Mouse (Mus musculus) neural tube, embryonic 11.5 days (tissue): ENCODE measurements around the gene Dusp15. TPM values are rescaled to one million over a fixed set of nuclear protein-coding genes. Genes with fewer than 3 reads are reported as not detected.

Experiments used
- ATAC-seq: fragments of 200-750 bp; cut with Nextera tagmentation; 2 replicates; pipeline ENCODE4 v1.8.0; 2017; ENCODE audit warnings: moderate number of reproducible peaks, mild to moderate bottlenecking, moderate TSS enrichment, moderate library complexity; ENCODE audit not compliant: insufficient read depth, low FRiP score, low TSS enrichment
- DNase-seq: peaks from one replicate; pipeline ENCODE4 v3.0.0-alpha.2; 2015; ENCODE audit warnings: low spot score
- H3K27ac ChIP-seq: fragments of 300-500 bp; sonication (generic); 2 replicates; pipeline ENCODE4 v1.5.1; 2014; ENCODE audit warnings: low read depth, mild to moderate bottlenecking, low read length
- H3K27me3 ChIP-seq: fragments of 300-500 bp; sonication (generic); 2 replicates; pipeline ENCODE4 v1.6.1; 2014; ENCODE audit warnings: mild to moderate bottlenecking, low read length, mixed read lengths; ENCODE audit not compliant: control insufficient read depth, insufficient read depth
- H3K36me3 ChIP-seq: fragments of 300-500 bp; sonication (generic); 2 replicates; pipeline ENCODE4 v1.6.1; 2014; ENCODE audit warnings: mild to moderate bottlenecking, low read length, moderate library complexity, mixed read lengths; ENCODE audit not compliant: control insufficient read depth, insufficient read depth
- H3K4me1 ChIP-seq: fragments of 300-500 bp; sonication (generic); 2 replicates; pipeline ENCODE4 v1.6.1; 2014; ENCODE audit warnings: low read length, mixed read lengths; ENCODE audit not compliant: control insufficient read depth, insufficient read depth
- H3K4me2 ChIP-seq: fragments of 300-500 bp; sonication (generic); 2 replicates; pipeline ENCODE4 v1.6.1; 2014; ENCODE audit warnings: low read depth, mild to moderate bottlenecking, moderate library complexity
- H3K4me3 ChIP-seq: fragments of 300-500 bp; sonication (generic); 2 replicates; pipeline ENCODE4 v1.5.1; 2014; ENCODE audit warnings: low read depth, low read length
- H3K9ac ChIP-seq: fragments of 300-500 bp; sonication (generic); 2 replicates; pipeline ENCODE4 v1.6.1; 2014; ENCODE audit warnings: mild to moderate bottlenecking, low read length
- H3K9me3 ChIP-seq: fragments of 300-500 bp; sonication (generic); 2 replicates; pipeline ENCODE4 v1.6.1; 2016; ENCODE audit warnings: low read length; ENCODE audit not compliant: control insufficient read depth
- WGBS: fragments of 180-500 bp; shearing (Covaris S2); extraction: QIAGEN DNeasy Blood & Tissue Kit; methylation state at CpG from one replicate; pipeline ENCODE4 v1.1.7; 2014; 5-methylcytosine and 5-hydroxymethylcytosine counted together
- polyA plus RNA-seq: library from polyadenylated mRNA; unstranded; fragments of >200 nt; fragmentation: Nextera tagmentation; extraction: Ambion mirVana; gene quantifications from 2 replicates; pipeline ENCODE4 v1.2.1, GENCODE M21; 2014

The Dusp15 gene
- polyA plus RNA-seq, 1 experiment from 2014 or later, result 1.4 TPM

GRCm38 (mm10) chr2:152914310-152915120 lies 37.0 kb downstream of the Dusp15 start:
- Histone ChIP-seq H3K4me3 (peak overlapping the region; percentile 2; the same call in 1 of the 2 replicates), H3K4me2 (peak overlapping the region; percentile 26), H3K9me3 (no peaks in the 10 kb centered on the region), H3K36me3 (no peaks in the 10 kb centered on the region), H3K4me1 (peaks cover 7% of the 10 kb centered on the region; the same call in 1 of the 2 replicates), H3K9ac (peak overlapping the region; percentile 26; the same call in 1 of the 2 replicates), H3K27ac (no peak overlapping the region), H3K27me3 (peaks cover 17% of the 10 kb centered on the region)
- ATAC-seq (peak; percentile 71), DNase-seq (peak; percentile 88)
- WGBS, result 4% methylated on average over 15 of the region's 18 CpGs

- Histone ChIP-seq H3K4me1 (peaks cover 7% of the 10 kb centered on the region; the same call in 1 of the 2 replicates), H3K36me3 (no peaks in the 10 kb centered on the region), H3K4me3 (no peak overlapping the region), H3K4me2 (no peak overlapping the region), H3K9ac (no peak overlapping the region), H3K27ac (no peak overlapping the region), H3K9me3 (no peaks in the 10 kb centered on the region), H3K27me3 (peaks cover 17% of the 10 kb centered on the region)
- DNase-seq (no peak), ATAC-seq (no peak)
- WGBS, result 33% methylated on average over 7 of the region's 7 CpGs
These were observed 38.0 kb downstream of the Dusp15 start for GRCm38 (mm10) chr2:152913471-152913870.

- Histone ChIP-seq H3K27ac (no peak overlapping the region), H3K9me3 (no peaks in the 10 kb centered on the region), H3K4me2 (no peak overlapping the region), H3K36me3 (no peaks in the 10 kb centered on the region), H3K9ac (no peak overlapping the region), H3K4me3 (no peak overlapping the region), H3K27me3 (peaks cover 17% of the 10 kb centered on the region), H3K4me1 (peaks cover 7% of the 10 kb centered on the region; the same call in 1 of the 2 replicates)
- DNase-seq (no peak), ATAC-seq (no peak)
- 31% methylated on average over 6 of the region's 6 CpGs for WGBS
These were observed 40.1 kb downstream of the Dusp15 start for GRCm38 (mm10) chr2:152911432-152911831.

- WGBS, result 16% methylated on average over 12 of the region's 12 CpGs
These were observed 40.5 kb downstream of the Dusp15 start, which contains the start of gene Mylk2 for GRCm38 (mm10) chr2:152911031-152911430. Mylk2 (plus strand) TSS chr2:152911352.

GRCm38 (mm10) chr2:152909848-152910247 lies 41.6 kb downstream of the Dusp15 start:
- no peaks in the 10 kb centered on the region for H3K9me3 ChIP-seq
- H3K4me2 ChIP-seq, result no peak overlapping the region
- H3K27me3 ChIP-seq, result peaks cover 17% of the 10 kb centered on the region
- 79% methylated on average over 6 of the region's 6 CpGs for WGBS
- no peak overlapping the region for H3K27ac ChIP-seq
- peaks cover 7% of the 10 kb centered on the region; the same call in 1 of the 2 replicates for H3K4me1 ChIP-seq
- no peak for DNase-seq
- H3K4me3 ChIP-seq, result no peak overlapping the region
- ATAC-seq, result no peak
- no peak overlapping the region for H3K9ac ChIP-seq
- no peaks in the 10 kb centered on the region for H3K36me3 ChIP-seq

More at GRCm38 (mm10) chr2:152911031-152911430, 40.5 kb downstream of the Dusp15 start, which contains the start of gene Mylk2:
- Histone ChIP-seq H3K4me2 (no peak within 1 kb of the TSS), H3K27ac (no peak within 1 kb of the TSS), H3K9ac (no peak within 1 kb of the TSS), H3K9me3 (no peaks in the 10 kb centered on the region), H3K36me3 (no peaks in the 10 kb centered on the region), H3K4me3 (no peak within 1 kb of the TSS), H3K27me3 (peaks cover 17% of the 10 kb centered on the region), H3K4me1 (peaks cover 7% of the 10 kb centered on the region; the same call in 1 of the 2 replicates)
- no peak for ATAC-seq
- DNase-seq, result no peak

GRCm38 (mm10) chr2:152907114-152907943 lies 44.2 kb downstream of the Dusp15 start:
- DNase-seq (no peak), ATAC-seq (no peak)
- H3K4me1 ChIP-seq, result peaks cover 2% of the 10 kb centered on the region; the same call in 1 of the 2 replicates
- no peak overlapping the region for H3K4me2 ChIP-seq
- H3K9ac ChIP-seq, result no peak overlapping the region
- no peak overlapping the region for H3K4me3 ChIP-seq
- no peak overlapping the region for H3K27ac ChIP-seq
- H3K36me3 ChIP-seq, result no peaks in the 10 kb centered on the region
- no peaks in the 10 kb centered on the region for H3K9me3 ChIP-seq
- WGBS, result 51% methylated on average over 14 of the region's 14 CpGs
- H3K27me3 ChIP-seq, result peaks cover 10% of the 10 kb centered on the region

- H3K9me3 ChIP-seq, result no peaks in the 10 kb centered on the region
- 70% methylated on average over 9 of the region's 9 CpGs for WGBS
- no peak for ATAC-seq
- DNase-seq, result no peak
- H3K4me1 ChIP-seq, result peaks cover 2% of the 10 kb centered on the region; the same call in 1 of the 2 replicates
- no peaks in the 10 kb centered on the region for H3K36me3 ChIP-seq
- peaks cover 4% of the 10 kb centered on the region; the same call in 1 of the 2 replicates for H3K27me3 ChIP-seq
- no peak overlapping the region for H3K4me2 ChIP-seq
- H3K4me3 ChIP-seq, result no peak overlapping the region
- no peak overlapping the region for H3K27ac ChIP-seq
- H3K9ac ChIP-seq, result no peak overlapping the region
These were observed 45.0 kb downstream of the Dusp15 start for GRCm38 (mm10) chr2:152906274-152907037.
